Mouse (Mus musculus) layer of hippocampus, postnatal 14 days (tissue): ENCODE data around the gene Bcl9l. TPM values are rescaled to one million over a fixed set of nuclear protein-coding genes. Genes with fewer than 3 reads are reported as not detected.

Experiments used
- DNase-seq, 2 experiments: peaks; one replicate each; pipeline ENCODE4 v3.0.0; 2021 to 2022; ENCODE audit warnings: low spot score in 2 of 2, mixed read lengths in 1 of 2
- total RNA-seq, 2 experiments: library from RNA; stranded (reverse); gene quantifications; 2 replicates each; pipeline ENCODE4 v1.2.3; 2021

Bcl9l gene
- total RNA-seq, 2 experiments from 2014 or later, result 76.1 to 76.3 TPM

GRCm38 (mm10) chr9:44540676-44541075 lies 58.1 kb downstream of the Bcl9l start:
- no peak for DNase-seq

- no peak for DNase-seq
Measured at GRCm38 (mm10) chr9:44542364-44542763, 59.7 kb downstream of the Bcl9l start.

- no peak for DNase-seq
Measured at GRCm38 (mm10) chr9:44544986-44545385, 62.4 kb downstream of the Bcl9l start.

GRCm38 (mm10) chr9:44548412-44549152 lies 66.0 kb downstream of the Bcl9l start:
- no peak for DNase-seq

- DNase-seq, result no peak
Measured at GRCm38 (mm10) chr9:44551138-44551537, 68.5 kb downstream of the Bcl9l start.

- DNase-seq, result no peak
Measured at GRCm38 (mm10) chr9:44552161-44552560, 69.5 kb downstream of the Bcl9l start.

Other genes with a start within 250 kb of the Bcl9l start
- gene Cbl, start 248.8 kb upstream of the Bcl9l start, total RNA-seq, result 10 to 100 TPM; 58.1 to 62.7 TPM
- gene Ccdc153, start 242.1 kb upstream of the Bcl9l start, total RNA-seq, result 1 to 10 TPM; 4.5 to 8.4 TPM
- 1 to 10 TPM in 1 of 2 experiments, under 1 TPM in 1; 0.88 to 1.0 TPM for gene Pdzd3, start 231.4 kb upstream of the Bcl9l start, total RNA-seq
- 10 to 100 TPM in 1 of 2 experiments, 1 to 10 TPM in 1; 10.0 to 12.2 TPM for gene Nlrx1, start 214.2 kb upstream of the Bcl9l start, total RNA-seq
- 10 to 100 TPM; 69.3 to 75.8 TPM for gene Abcg4, start 194.2 kb upstream of the Bcl9l start, total RNA-seq
- gene Hinfp, start 177.2 kb upstream of the Bcl9l start, total RNA-seq, result 10 to 100 TPM; 26.0 to 28.5 TPM
- gene C2cd2l, start 162.5 kb upstream of the Bcl9l start, total RNA-seq, result 100 to 1,000 TPM; 128 to 144 TPM
- 10 to 100 TPM; 16.2 to 16.3 TPM for gene Dpagt1, start 156.8 kb upstream of the Bcl9l start, total RNA-seq
- gene H2afx, start 148.1 kb upstream of the Bcl9l start, total RNA-seq, result 10 to 100 TPM; 50.5 to 59.1 TPM
- gene Hmbs, start 138.6 kb upstream of the Bcl9l start, total RNA-seq, result 10 to 100 TPM; 22.6 to 22.8 TPM
- gene Vps11, start 121.2 kb upstream of the Bcl9l start, total RNA-seq, result 10 to 100 TPM; 41.8 to 46.1 TPM
- 100 to 1,000 TPM in 1 of 2 experiments, 10 to 100 TPM in 1; 97.1 to 116 TPM for gene Hyou1, start 103.3 kb upstream of the Bcl9l start, total RNA-seq
- gene Slc37a4, start 86.0 kb upstream of the Bcl9l start, total RNA-seq, result 10 to 100 TPM; 39.8 to 41.0 TPM
- gene Rps25, start 75.7 kb upstream of the Bcl9l start, total RNA-seq, result 100 to 1,000 TPM; 593 to 617 TPM
- 10 to 100 TPM; 67.9 to 73.9 TPM for gene Trappc4, start 75.2 kb upstream of the Bcl9l start, total RNA-seq
- gene Ccdc84, start 64.3 kb upstream of the Bcl9l start, total RNA-seq, result 10 to 100 TPM; 19.6 to 24.1 TPM
- gene Foxr1, start 41.7 kb upstream of the Bcl9l start, total RNA-seq, result not detected
- gene Upk2, start 27.8 kb upstream of the Bcl9l start, total RNA-seq, result not detected
- not detected for gene Cxcr5, start 79.1 kb downstream of the Bcl9l start, total RNA-seq
- gene Ddx6, start 122.1 kb downstream of the Bcl9l start, total RNA-seq, result 100 to 1,000 TPM; 107 TPM
- not detected for gene Treh, start 190.4 kb downstream of the Bcl9l start, total RNA-seq